Mouse (Mus musculus): ENCODE measurements around the gene Acsf3. TPM values are rescaled to one million over a fixed set of nuclear protein-coding genes. Genes with fewer than 3 reads are reported as not detected.

Acsf3 gene
- total RNA-seq (2021) = 10 to 100 TPM; 14.8 to 22.0 TPM

DNA sequence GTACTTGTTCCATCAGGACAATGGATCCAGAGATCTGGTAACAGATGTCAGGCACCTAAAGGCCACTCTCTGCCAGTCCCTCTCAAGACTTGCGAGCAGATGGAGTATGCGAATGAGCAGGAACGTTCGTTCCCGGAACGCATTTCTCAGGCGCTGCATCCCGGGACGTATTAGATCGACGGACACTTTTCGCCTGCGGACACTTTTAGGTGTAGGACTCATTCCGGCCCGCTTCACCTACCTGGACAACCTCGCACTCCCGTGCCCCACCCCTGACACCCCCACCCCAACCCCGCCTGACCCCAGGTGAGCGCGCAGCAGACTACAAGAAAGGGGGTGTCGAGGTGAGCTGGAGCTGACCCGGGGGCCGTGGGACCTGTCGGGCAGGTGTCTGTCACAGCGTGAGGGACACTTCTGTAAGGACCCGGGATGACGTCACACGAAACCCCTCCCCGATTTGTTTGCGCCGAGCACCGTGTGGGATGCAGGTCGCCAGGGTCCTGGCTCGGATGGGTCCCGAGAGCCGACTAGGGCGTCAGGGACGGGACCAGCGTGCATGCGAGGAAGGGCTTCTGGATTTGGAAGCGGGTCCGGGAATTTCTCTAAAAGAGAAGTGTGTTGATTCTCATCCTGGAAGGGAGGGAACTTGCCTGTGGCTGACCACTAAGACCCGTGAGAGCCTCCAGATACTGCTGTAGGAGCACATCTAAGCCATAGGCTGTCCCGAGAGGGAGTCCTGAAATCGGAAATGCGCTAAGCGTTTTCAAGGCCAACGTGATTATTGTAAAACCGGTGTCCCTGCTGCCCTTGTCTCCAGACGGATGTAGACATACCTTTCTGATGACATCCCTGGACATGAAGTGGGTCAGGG is at the start of gene Acsf3:
Acsf3 (plus strand) TSS at position 202 of the 871 bp plus-strand sequence.
- DNase-seq (ENCODE audit: extremely low spot score in 1 of 2, low spot score in 1 of 2) = peak; percentile 65 to 75

DNA sequence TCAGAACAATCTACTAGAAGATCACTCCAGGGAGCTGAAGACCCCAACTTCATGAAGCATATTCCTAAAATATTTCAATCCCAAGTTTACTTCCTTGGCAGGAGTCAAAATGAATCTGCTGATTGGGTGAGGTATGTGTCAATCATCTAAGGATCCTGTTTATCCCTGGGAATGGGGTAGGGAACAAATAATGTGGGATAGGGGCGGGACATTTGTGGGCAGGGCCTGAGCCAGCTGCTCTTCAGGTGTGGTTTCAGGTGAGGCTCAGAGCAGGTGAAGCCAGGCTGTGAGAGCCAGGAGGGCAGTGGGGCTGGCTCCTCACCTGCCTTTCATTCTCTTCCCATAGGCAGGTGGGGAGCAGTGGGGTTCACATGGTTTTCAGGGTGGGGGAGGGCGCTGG is 48.5 kb upstream of the Acsf3 start:
- no peak for DNase-seq (ENCODE audit: extremely low spot score in 1 of 2, low spot score in 1 of 2)

GRCm38 (mm10) chr8:122727412-122727811 is 47.9 kb upstream of the Acsf3 start:
- DNase-seq (ENCODE audit: extremely low spot score in 1 of 2, low spot score in 1 of 2) = no peak

DNA sequence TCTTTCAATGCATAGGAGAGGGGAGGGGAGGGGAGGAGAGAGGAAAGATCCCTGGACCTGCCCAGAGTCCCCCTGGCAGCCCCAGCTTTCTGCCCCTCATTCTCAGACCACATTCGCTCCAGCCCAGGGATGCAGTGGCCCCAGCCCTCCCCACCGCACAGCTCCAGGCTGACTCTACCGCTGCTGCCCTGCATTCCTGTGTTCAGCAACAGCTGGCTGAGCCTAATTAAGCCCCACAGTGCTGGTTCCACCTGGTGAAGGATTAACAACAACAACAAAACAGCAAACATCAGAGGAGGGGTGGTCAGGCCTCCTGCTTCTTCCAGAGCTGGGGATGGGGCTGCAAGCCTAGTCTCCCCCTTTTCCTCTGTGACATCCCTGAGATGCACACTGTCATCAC is 46.7 kb upstream of the Acsf3 start:
- DNase-seq (ENCODE audit: extremely low spot score in 1 of 2, low spot score in 1 of 2) = no peak

DNA sequence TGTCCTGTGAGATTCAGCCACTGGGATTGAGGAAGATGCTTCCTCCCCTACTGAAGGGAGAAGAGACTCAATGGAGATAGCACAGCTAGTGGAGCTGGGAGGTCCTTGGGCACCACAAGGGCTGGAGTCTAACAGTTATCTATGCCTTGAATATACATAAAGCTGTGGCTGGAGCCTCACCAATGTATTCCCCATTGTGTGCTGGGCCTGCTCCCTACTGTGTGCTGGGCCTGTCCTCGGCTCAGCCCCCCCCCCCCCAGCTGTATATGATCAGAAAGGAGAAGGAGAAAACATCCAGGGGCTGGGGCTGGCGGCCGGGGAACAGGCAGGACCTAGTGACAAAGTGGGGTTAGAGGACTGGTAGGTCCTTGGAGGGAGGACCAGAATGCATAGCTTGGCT is 40.2 kb upstream of the Acsf3 start:
- no peak for DNase-seq (ENCODE audit: extremely low spot score in 1 of 2, low spot score in 1 of 2)

DNA sequence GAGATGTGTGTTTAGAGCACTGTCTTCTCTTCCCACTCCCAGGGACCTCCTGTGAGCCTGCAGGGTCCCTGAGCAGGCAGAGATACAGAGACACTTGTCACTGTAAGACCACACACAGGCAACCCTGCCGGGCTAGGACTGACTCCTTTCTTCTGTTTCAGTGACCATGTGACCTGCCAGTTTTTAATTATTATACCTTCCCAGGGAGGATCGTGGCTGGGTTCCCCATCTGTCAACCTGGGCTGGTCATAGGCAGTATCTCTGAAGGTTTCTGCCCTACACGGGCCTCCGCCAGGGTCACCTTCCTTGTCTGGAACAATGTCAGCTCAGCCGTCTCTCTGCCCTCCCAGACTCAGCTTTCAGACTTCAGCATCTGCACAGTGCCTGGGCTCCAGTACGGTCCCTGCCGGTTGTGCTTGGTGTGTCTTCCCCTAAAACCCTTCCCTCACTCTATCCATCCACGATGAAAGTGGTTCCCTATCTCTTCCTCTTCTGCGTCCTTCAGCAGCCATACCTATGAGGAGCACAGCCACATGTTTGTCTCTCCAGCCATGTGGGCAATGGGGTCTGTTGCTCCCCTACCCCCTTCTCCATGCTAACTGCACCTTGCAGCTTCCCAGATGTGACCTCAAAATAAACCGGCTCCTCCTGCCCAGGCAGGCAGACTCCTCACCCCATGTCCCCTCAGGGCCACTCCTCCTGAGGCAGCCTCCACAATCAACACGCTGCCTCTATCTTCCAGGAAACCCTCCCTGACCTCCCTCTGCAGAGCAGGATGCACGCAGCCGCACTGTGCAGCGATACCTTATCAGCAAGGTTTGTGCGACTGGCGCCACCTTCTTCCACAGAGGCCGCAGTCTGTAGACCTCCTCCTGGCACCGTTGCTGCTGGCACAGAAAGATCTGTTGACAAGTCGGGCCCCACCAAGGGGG is 39.5 kb upstream of the Acsf3 start:
- DNase-seq (ENCODE audit: extremely low spot score in 1 of 2, low spot score in 1 of 2) = no peak

DNA sequence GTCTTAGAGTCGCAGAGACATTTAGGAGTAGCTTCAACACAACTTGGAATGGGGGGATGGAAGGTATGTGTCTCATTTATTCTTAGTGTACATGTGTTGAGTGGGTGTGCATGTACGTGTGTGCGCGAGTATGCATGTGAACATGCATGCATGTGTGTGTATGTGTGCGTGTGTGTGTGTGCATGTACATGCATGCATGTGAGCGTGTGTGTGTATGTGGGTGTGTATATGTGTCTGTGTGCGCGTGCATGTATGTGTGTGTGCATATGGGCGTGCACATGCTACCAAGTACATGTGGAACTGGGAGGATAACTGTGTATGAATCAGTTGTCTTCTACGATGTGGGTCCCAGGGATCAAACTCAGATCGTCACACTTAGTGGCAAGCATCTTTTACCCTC is 38.7 kb upstream of the Acsf3 start:
- DNase-seq (ENCODE audit: extremely low spot score in 1 of 2, low spot score in 1 of 2) = no peak

DNA sequence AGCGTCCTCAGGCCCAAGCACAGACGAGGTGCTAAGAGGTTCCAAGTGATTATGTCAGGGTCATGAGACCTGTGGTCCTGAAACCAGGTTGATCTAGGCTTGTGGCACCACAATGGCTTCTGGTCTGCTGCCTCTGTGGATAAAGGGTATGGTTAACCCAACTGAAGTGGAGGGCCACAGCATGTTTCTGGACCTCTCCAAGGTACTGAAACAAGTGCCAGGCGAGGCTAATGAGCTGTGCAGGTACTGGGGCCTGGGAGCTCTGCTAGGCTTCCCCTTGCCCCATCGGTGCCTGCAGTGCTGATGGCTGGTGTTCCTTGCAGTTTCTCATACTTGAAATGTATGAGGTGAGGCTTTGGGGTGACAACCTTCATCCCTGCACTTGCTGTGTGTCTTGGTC is 38.2 kb upstream of the Acsf3 start:
- DNase-seq (ENCODE audit: extremely low spot score in 1 of 2, low spot score in 1 of 2) = no peak

DNA sequence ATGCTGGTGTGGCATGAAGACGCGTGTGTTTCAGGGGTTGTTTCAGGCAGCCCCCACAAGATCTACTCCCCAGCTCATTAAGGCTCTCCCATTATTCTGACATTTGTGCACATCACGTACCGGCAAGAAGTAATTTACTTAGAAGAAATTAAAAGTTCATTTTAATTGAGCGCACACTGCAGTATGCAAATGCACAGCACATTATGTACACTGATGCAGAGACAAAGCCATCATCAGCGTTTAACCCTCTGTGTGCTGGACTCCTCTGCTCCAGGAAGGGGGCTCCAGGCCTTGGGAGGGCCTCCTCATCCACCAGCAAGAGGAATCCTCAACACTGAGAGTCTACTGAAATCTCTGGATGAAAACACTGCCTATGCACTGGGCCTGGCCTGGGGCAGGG is 37.4 kb upstream of the Acsf3 start:
- no peak for DNase-seq (ENCODE audit: extremely low spot score in 1 of 2, low spot score in 1 of 2)

DNA sequence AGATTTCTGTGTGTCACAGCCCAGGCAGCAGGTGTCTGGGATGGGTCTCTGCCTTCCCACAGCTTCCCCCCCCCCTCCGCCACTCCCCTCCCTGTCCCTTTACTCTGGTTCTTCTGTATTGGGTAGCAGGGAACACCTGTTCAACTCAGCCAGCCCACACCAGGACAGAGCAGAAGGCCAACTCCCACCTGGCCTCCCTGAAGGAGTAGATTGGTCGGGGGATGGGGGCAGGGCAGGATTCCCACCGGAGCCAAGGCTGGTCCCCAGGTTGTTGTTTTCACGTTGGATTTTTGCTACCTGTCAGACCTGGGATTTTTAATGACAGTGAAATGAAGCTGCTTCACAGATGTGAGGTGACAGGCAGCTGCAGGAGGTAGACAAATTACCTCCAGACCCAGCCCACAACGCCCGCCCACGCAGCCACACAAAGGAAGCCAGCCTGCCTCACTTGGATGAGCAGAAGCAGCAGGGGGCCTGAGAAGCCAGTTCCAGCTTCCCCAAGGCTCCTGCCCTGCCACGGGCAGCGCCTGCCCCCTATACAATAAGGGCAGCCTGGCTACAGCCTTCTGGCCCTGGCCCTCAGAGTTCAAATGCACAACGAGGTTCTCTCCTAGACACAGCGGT is 36.1 kb upstream of the Acsf3 start:
- no peak for DNase-seq (ENCODE audit: extremely low spot score in 1 of 2, low spot score in 1 of 2)

- no peak for DNase-seq (ENCODE audit: extremely low spot score in 1 of 2, low spot score in 1 of 2)
Measured at GRCm38 (mm10) chr8:122742471-122742870, 32.8 kb upstream of the Acsf3 start.

DNA sequence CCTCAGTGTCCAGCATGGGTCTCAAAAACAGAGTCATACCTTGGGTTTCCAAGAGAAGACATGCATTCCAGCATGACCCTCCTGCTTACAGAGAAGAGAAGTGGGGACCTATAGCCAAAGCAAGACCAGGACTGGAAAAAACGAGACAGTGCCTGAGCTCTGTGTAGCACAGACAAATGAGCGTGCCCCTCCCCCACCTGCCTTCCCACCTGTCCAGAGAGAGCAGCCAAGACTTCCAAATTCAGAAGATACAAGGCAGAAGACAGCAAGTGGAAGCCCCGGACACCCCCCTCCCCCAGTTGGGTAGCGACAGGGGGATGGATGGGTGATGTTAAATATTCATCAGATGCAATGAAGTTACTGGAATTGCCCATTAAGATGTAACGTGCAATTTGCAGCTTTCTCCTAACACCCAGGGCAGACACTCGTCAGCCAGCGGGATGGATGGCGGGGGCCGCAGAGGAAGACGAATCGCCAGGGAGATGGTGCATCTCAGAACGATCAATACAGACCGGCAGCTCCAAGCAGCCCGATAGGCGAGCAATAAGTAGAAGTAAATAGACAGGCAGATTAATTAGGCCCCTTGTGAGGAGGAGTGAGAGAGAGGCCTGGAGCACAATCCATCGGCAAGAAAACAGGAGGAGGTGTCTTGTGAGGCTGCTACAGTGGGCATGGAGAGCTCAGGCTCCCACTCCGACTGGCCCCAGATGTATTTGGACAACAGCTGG is 30.1 kb upstream of the Acsf3 start:
- DNase-seq (ENCODE audit: extremely low spot score in 1 of 2, low spot score in 1 of 2) = no peak

- no peak for DNase-seq (ENCODE audit: extremely low spot score in 1 of 2, low spot score in 1 of 2)
Measured at GRCm38 (mm10) chr8:122745750-122746275, 29.5 kb upstream of the Acsf3 start.

- no peak for DNase-seq (ENCODE audit: extremely low spot score in 1 of 2, low spot score in 1 of 2)
Measured at GRCm38 (mm10) chr8:122746439-122746838, 28.8 kb upstream of the Acsf3 start.

DNA sequence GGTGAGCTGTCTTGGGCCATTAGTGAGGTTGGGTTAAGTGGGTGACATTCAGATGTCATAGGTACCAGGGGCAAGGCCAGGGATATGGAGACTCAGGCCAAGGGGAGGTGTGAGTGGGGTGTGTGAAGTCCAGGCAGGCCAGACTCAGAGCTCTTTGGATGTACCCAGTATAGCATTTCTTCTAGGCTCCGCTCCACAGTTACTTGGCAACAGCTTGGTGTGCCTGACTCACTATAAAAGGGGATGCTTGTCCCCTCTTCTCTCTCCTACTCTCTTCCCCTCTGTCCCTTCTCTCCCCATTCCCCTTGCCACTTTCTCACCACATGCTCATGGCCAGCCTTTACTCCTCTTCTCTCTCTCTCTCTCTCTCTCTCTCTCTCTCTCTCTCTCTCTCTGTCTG is 27.5 kb upstream of the Acsf3 start:
- no peak for DNase-seq (ENCODE audit: extremely low spot score in 1 of 2, low spot score in 1 of 2)

DNA sequence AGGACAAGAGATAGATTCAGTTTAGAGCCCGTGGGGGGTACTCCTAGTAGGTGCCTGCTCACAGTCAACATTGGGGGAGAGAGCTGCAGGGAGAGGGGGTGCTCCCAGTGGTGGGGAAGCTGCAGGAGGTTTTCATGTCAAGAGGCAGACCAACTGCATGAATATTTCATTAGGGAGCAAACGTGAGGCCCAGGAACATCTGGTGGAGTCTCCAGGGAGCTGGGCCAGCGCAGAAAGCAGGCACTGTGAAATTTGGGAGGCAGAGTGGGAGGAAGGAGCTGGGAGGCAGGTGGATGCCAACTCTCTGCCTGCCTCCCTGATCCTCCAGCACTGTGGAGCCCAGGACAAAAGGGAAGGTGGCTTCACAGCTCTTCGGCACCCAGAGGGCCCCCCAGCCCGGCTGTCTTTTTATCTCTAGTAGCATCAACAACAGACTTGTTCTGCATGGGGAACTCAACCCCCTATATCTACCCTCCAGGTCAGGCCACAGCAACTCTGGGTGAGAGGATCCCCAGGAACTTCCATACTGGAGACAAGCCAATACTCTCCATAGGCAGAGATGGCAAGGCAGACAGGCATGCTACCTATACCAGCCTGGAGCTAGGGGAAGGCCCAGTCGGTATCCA is 25.8 kb upstream of the Acsf3 start:
- DNase-seq (ENCODE audit: extremely low spot score in 1 of 2, low spot score in 1 of 2) = no peak

DNA sequence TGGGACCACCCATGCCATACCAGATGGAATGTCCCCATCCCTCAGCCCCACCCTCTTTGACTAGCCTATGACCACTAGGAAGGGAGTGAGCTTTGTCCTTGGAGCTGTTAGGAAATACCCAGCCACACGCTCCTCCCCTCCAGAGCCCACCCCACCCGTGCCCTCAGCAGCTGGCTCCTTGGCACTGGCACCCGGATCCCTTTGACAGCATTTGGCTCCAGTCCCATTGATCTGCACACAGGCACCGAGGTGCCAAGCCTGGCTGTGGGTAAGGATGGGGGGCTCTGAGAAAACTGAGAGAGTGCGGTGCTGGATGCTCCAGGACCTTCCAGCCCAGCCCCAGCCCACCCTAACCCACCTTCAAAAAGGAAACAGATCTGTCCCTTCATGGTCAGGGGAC is 23.9 kb upstream of the Acsf3 start:
- no peak for DNase-seq (ENCODE audit: extremely low spot score in 1 of 2, low spot score in 1 of 2)

DNA sequence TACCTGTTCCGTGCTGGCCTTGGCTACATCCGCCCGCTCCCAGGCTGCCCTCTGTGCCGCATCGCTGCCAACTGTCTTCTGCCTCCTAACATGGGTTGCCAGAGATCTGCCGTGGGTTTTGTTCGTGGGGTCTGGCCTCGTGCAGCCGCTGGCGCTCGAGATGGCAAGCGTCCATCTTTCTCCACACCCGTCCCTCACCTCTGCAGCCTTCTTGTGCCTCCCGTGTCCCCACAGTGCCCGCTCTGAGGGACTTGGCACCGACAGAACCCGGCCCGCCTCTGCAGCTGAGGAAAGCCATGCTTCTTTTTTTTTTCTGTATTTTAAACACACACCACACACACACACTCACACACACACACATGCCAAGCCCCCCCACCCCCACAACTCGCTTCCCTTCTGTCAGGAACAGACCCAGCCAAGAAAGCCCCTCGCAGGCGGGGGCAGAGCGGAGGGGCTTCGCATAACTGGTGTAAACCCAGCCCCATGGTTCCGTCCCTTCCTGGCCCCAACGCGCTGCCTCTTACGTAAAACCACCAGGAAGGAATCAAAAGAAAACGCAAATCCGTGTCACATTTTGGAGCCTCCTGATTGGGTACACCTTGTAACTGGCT is 23.1 kb upstream of the Acsf3 start:
- peak; percentile 47 to 49 for DNase-seq (ENCODE audit: extremely low spot score in 1 of 2, low spot score in 1 of 2)

- DNase-seq (ENCODE audit: extremely low spot score in 1 of 2, low spot score in 1 of 2) = no peak
Measured at GRCm38 (mm10) chr8:122758597-122758996, 16.7 kb upstream of the Acsf3 start.
